Mouse (Mus musculus): Measurements from ENCODE around the gene Atp8b2.

DNA sequence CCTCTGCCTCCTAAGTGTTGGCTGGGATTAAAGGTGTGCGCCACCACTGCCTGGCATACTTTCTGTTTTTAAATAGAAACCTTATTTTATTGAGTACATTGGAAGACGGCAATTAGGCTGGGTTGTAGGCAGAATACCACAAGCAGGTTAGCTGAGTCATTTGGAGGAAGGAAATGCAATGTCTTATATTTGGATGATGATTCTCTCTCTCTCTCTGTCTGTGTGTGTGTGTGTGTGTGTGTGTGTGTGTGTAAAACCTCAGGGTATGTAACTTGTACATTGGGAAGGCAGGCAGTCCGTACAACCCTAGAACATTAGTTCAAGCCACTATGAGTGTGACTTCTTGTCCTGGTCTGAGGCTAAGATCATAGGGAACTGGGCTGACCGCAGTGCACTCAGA is 24.5 kb upstream of the Atp8b2 start:
- TF ChIP-seq CTCF (IDR thresholded peaks at IDR 0.05; ENCODE audit: low read depth) (no peak), EP300 (optimal IDR thresholded peaks at IDR 0.05) (no peak)

Measured in stomach, postnatal 0 days (tissue).